Mouse (Mus musculus): ENCODE results near the gene Pja2. TPM values are rescaled to one million over a fixed set of nuclear protein-coding genes. Genes with fewer than 3 reads are reported as not detected.
"Not testable (repeated sequence)": the region's sequence is repeated elsewhere in the genome, so short reads cannot be mapped to it uniquely, and the experiment has no call there.

Pja2 gene
- polyA plus RNA-seq, 1 experiment from 2014 or later = 68.6 TPM

- Histone ChIP-seq H3K27me3 (replicated peaks) (no peaks in the 10 kb centered on the region), H3K36me3 (peaks cover 6% of the 10 kb centered on the region; the same call in 1 of the 2 replicates), H3K4me1 (0 out of 2 replicates have a peak, but pooled peaks cover 6% of the 10 kb centered on the region), H3K9me3 (no peaks in the 10 kb centered on the region), H3K4me3 (replicated peaks) (no peak overlapping the region), H3K4me2 (no peak overlapping the region), H3K27ac (no peak overlapping the region), H3K9ac (no peak overlapping the region)
- no peak for ATAC-seq (ENCODE audit: insufficient read depth, low FRiP score, low read depth)
- 79% methylated on average over 5 of the region's 5 CpGs for WGBS
Observed at GRCm38 (mm10) chr17:64276666-64277065, 55.0 kb downstream of the Pja2 start.

- 76% methylated on average over 4 of the region's 4 CpGs for WGBS
- Histone ChIP-seq H3K4me2 (no peak overlapping the region), H3K27me3 (replicated peaks) (no peaks in the 10 kb centered on the region), H3K36me3 (peaks cover 5% of the 10 kb centered on the region; the same call in 1 of the 2 replicates), H3K9me3 (no peaks in the 10 kb centered on the region), H3K4me3 (replicated peaks) (no peak overlapping the region), H3K9ac (no peak overlapping the region), H3K27ac (no peak overlapping the region), H3K4me1 (0 out of 2 replicates have a peak, but pooled peaks cover 6% of the 10 kb centered on the region)
- no peak for ATAC-seq (ENCODE audit: insufficient read depth, low FRiP score, low read depth)
Observed at GRCm38 (mm10) chr17:64275188-64275587, 56.5 kb downstream of the Pja2 start.

DNA sequence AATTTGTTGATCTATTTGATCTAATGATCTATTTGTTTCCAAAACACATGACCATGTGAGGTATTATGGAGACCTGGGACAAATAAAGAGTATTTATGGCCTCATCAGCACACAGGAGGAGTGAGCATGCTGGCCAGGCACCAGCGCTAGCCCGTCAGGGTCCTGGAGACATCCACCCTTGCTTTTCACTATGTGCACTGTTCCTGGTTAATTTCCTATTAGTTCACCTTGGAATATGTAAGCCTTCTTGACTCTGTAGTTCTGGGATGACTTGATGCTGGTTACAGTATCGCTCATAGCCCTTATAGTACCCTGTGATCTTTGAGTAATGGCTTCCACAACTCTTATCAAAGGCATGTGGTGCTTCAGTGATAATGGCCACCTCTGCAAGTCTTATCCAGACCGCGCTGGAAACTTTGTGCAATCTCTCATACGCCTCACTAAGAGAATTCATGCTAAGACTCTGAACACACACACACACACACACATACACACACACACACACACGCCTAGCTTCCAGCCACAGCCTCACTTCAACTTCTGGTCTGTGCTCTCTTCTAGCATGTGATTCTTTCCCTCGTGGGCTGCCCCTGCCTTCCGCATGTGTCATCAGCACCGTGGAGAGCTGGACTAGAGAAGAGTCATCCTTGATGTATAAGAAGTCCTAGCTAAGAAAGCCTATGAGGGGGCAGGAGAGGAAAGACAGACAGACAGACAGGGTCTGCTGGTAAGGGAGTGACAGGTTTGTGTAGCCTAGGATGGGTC is 57.2 kb downstream of the Pja2 start:
- Histone ChIP-seq H3K36me3 (no peaks in the 10 kb centered on the region; the same call in 1 of the 2 replicates), H3K9ac (no peak overlapping the region), H3K27me3 (replicated peaks) (no peaks in the 10 kb centered on the region), H3K4me3 (replicated peaks) (no peak overlapping the region), H3K4me2 (no peak overlapping the region), H3K9me3 (no peaks in the 10 kb centered on the region), H3K4me1 (0 out of 2 replicates have a peak, but pooled peaks cover 6% of the 10 kb centered on the region), H3K27ac (no peak overlapping the region)
- WGBS = 87% methylated on average over 10 of the region's 10 CpGs
- ATAC-seq (ENCODE audit: insufficient read depth, low FRiP score, low read depth) = no peak

DNA sequence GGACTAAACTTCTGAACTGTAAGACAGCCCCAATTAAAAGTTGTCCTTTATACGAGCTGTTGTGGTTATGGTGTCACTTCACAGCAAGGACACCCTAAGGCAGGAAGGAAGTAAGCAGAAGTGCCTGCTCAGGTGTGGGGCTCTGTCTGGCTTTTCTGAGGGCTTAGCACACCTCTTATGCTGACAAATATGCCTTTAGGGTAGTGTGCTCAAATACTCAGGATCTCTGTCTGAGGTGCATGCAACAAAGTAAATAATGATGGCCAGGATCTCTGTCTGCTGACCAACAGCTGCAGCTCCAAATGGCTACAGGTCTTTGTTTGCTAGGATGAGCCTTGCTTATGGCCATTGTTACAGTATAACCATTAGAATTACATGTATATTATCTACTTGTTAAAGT is 71.1 kb downstream of the Pja2 start:
- Histone ChIP-seq H3K27me3 (replicated peaks) (no peaks in the 10 kb centered on the region), H3K4me1 (no peaks in the 10 kb centered on the region), H3K4me2 (no peak overlapping the region), H3K9me3 (no peaks in the 10 kb centered on the region), H3K9ac (no peak overlapping the region), H3K4me3 (replicated peaks) (no peak overlapping the region), H3K36me3 (no peaks in the 10 kb centered on the region), H3K27ac (no peak overlapping the region)
- WGBS = 74% methylated on average over 1 of the region's 1 CpGs
- ATAC-seq (ENCODE audit: insufficient read depth, low FRiP score, low read depth) = no peak

- WGBS = 79% methylated on average over 3 of the region's 3 CpGs
- no peaks in the 10 kb centered on the region for H3K27me3 ChIP-seq (replicated peaks)
- H3K9ac ChIP-seq = no peak overlapping the region
- H3K4me1 ChIP-seq = no peaks in the 10 kb centered on the region; the same call in 1 of the 2 replicates
- H3K36me3 ChIP-seq = no peaks in the 10 kb centered on the region
- H3K4me3 ChIP-seq (replicated peaks) = no peak overlapping the region
- no peak for ATAC-seq (ENCODE audit: insufficient read depth, low FRiP score, low read depth)
- H3K4me2 ChIP-seq = no peak overlapping the region
- no peak overlapping the region for H3K27ac ChIP-seq
- H3K9me3 ChIP-seq = no peaks in the 10 kb centered on the region
Observed at GRCm38 (mm10) chr17:64248246-64248645, 83.5 kb downstream of the Pja2 start.

GRCm38 (mm10) chr17:64242898-64243297 is 88.8 kb downstream of the Pja2 start:
- H3K4me1 ChIP-seq = peaks cover 9% of the 10 kb centered on the region
- peak overlapping the region; percentile 74 for H3K27ac ChIP-seq
- 41% methylated on average over 12 of the region's 12 CpGs for WGBS
- no peak overlapping the region for H3K4me3 ChIP-seq (replicated peaks)
- no peaks in the 10 kb centered on the region for H3K9me3 ChIP-seq
- no peaks in the 10 kb centered on the region for H3K27me3 ChIP-seq (replicated peaks)
- H3K9ac ChIP-seq = no peak overlapping the region
- H3K4me2 ChIP-seq = no peak overlapping the region
- H3K36me3 ChIP-seq = no peaks in the 10 kb centered on the region
- ATAC-seq (ENCODE audit: insufficient read depth, low FRiP score, low read depth) = no peak

DNA sequence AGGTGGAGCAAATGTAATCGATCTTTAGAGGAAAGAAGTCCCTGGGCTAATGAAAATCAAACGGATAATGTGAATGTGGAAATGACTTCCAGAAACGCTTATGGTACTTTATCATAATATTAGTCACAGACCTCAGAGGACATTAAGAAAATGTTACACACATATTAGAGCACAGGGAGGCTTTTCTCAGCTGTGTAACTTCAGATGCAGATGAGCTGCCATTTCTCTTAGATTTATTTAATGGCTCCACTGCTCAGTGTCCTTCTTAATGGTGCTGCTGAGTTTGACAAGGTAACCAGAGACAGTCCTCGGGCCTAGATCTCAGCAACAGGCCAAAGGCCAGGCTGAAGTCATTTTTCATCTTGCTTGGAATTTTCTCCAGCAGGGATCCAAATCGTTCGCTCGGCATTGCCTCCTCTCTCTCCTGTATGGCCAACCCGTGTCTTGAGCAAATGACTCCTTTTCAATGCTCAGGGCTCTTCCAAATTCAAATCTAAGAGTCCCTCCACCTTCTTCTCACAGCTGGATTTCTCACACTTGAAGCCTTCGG is 89.3 kb downstream of the Pja2 start:
- H3K36me3 ChIP-seq = no peaks in the 10 kb centered on the region
- no peak overlapping the region for H3K4me2 ChIP-seq
- H3K27me3 ChIP-seq (replicated peaks) = no peaks in the 10 kb centered on the region
- 26% methylated on average over 9 of the region's 9 CpGs for WGBS
- peak; percentile 47; the same call in 1 of the 2 replicates for ATAC-seq (ENCODE audit: insufficient read depth, low FRiP score, low read depth)
- H3K9ac ChIP-seq = no peak overlapping the region
- no peaks in the 10 kb centered on the region for H3K9me3 ChIP-seq
- H3K27ac ChIP-seq = peak overlapping the region; percentile 74
- H3K4me1 ChIP-seq = peaks cover 9% of the 10 kb centered on the region
- H3K4me3 ChIP-seq (replicated peaks) = no peak overlapping the region

- ATAC-seq (ENCODE audit: insufficient read depth, low FRiP score, low read depth) = peak; percentile 75; the same call in 1 of the 2 replicates
- H3K36me3 ChIP-seq = no peaks in the 10 kb centered on the region
- H3K4me1 ChIP-seq = peaks cover 9% of the 10 kb centered on the region
- no peak overlapping the region for H3K4me2 ChIP-seq
- H3K27me3 ChIP-seq (replicated peaks) = no peaks in the 10 kb centered on the region
- WGBS = 47% methylated on average over 11 of the region's 11 CpGs
- H3K4me3 ChIP-seq (replicated peaks) = no peak overlapping the region
- no peaks in the 10 kb centered on the region for H3K9me3 ChIP-seq
- no peak overlapping the region for H3K9ac ChIP-seq
- H3K27ac ChIP-seq = peak overlapping the region; percentile 55
Observed at GRCm38 (mm10) chr17:64241544-64242292, 90.0 kb downstream of the Pja2 start.

GRCm38 (mm10) chr17:64232134-64232533 is 99.6 kb downstream of the Pja2 start:
- no peak overlapping the region for H3K9ac ChIP-seq
- WGBS = 68% methylated on average over 4 of the region's 4 CpGs
- H3K27me3 ChIP-seq (replicated peaks) = no peaks in the 10 kb centered on the region
- no peaks in the 10 kb centered on the region for H3K4me1 ChIP-seq
- no peaks in the 10 kb centered on the region for H3K9me3 ChIP-seq
- no peak overlapping the region for H3K4me2 ChIP-seq
- no peak overlapping the region for H3K27ac ChIP-seq
- no peak for ATAC-seq (ENCODE audit: insufficient read depth, low FRiP score, low read depth)
- no peak overlapping the region for H3K4me3 ChIP-seq (replicated peaks)
- no peaks in the 10 kb centered on the region for H3K36me3 ChIP-seq

DNA sequence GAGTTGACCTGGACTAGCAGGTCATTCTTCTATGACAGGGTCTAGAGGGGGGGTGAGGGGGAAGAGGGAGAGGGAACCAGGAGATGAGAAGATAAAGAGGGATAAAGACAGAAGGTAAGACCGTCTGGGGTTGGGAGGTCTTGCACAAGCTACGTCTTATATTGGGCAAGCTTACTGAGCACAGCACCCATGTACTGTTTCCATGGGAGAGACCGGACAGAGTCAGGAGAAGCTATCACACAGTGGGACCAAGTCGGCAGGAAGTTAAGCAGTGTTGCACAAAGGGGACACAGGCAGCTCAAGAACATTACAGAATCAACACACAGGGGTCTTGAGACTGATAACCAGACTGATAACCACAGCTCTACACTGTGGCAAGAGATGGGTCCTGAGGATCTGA is 100.1 kb downstream of the Pja2 start:
- ATAC-seq (ENCODE audit: insufficient read depth, low FRiP score, low read depth) = not testable (repeated sequence)

GRCm38 (mm10) chr17:64231172-64231571 is 100.5 kb downstream of the Pja2 start:
- Histone ChIP-seq H3K27ac (no peak overlapping the region), H3K9me3 (no peaks in the 10 kb centered on the region), H3K36me3 (no peaks in the 10 kb centered on the region), H3K27me3 (replicated peaks) (no peaks in the 10 kb centered on the region), H3K9ac (no peak overlapping the region), H3K4me2 (no peak overlapping the region), H3K4me1 (no peaks in the 10 kb centered on the region), H3K4me3 (replicated peaks) (no peak overlapping the region)
- ATAC-seq (ENCODE audit: insufficient read depth, low FRiP score, low read depth) = no peak
- 76% methylated on average over 8 of the region's 8 CpGs for WGBS

More for the DNA sequence above, 100.1 kb downstream of the Pja2 start:
- not testable (repeated sequence) for H3K4me1 ChIP-seq; H3K27ac ChIP-seq; H3K36me3 ChIP-seq; H3K9ac ChIP-seq; H3K4me3 ChIP-seq (replicated peaks); H3K4me2 ChIP-seq; H3K9me3 ChIP-seq; H3K27me3 ChIP-seq (replicated peaks)
- 88% methylated on average over 4 of the region's 4 CpGs for WGBS
